ENCODE assay signal across 9 mouse cellular contexts in genomic region chr6:97005038-97005437, GRCm38 (mm10). TPM values are rescaled to one million over a fixed set of nuclear protein-coding genes. Genes with fewer than 3 reads are reported as not detected.
DNase-seq lines count a peak whose midpoint lies in the region; TF ChIP-seq lines count a peak whose summit lies in the region.
"Had no signal": no experiment of that assay in that cellular context is flagged by ENCODE, and none has a peak within 500 bp of the region (broad histone marks: within the 10 kb centered on the region; RNA-seq: fewer than 3 reads in every experiment).

No protein-coding gene starts in this region.

- DNase-seq in cerebellum, adult 8-10 months, result peak; percentile 9
- no peak for DNase-seq in cerebellum, adult 9-11 months
- DNase-seq in lung, adult 2 months, result no peak
- DNase-seq in lung, adult 18-20 months, result no peak
- peak; percentile 17 to 54 for DNase-seq in cerebellum, postnatal 25 days
- peak; percentile 59 for DNase-seq in layer of hippocampus, adult 11-12 months (ENCODE audit: low spot score)
- peak; percentile 30 for DNase-seq in mesoderm, embryonic 11.5 days (ENCODE audit: low read depth, low spot score)
- no peak for DNase-seq in spleen, adult 12 weeks (ENCODE audit: low spot score)

- TF ChIP-seq CTCF in lung, adult 2 months (IDR thresholded peaks at IDR 0.05; ENCODE audit: insufficient read depth, low read length), result peak; percentile 52

- no peaks in the 10 kb centered on the region for H3K4me1 ChIP-seq in lung, adult 2 months (ENCODE audit: control insufficient read depth, insufficient read depth, low read length)
- H3K4me1 ChIP-seq: neural tube, embryonic 12.5 days had no signal

- no peak for TF ChIP-seq POLR2A in lung, adult 2 months (IDR thresholded peaks at IDR 0.05; ENCODE audit: borderline replicate concordance, extremely low read depth, low read depth, low read length)

- WGBS in lung, adult 2 months, result 14% methylated on average over 11 of the region's 11 CpGs

- no peak overlapping the region for H3K4me3 ChIP-seq in lung, adult 2 months (replicated peaks; ENCODE audit: extremely low read depth, low read depth, low read length)
- H3K4me3 ChIP-seq: neural tube, embryonic 12.5 days had no signal

RNA-seq across cellular contexts. Expression of gene Fam19a4, which starts 55.2 kb away (rescaled TPM):
- 0.09 TPM in 1 of 2 replicates, not detected in the other for polyA plus RNA-seq in lung, adult 2 months (2012; rRNA removed)

Comparison
In these comparisons a context has a peak if more than half of its experiments do, and no peak if none do; other contexts are left out.
1. DNase-seq: peak in cerebellum, adult 8-10 months (single experiment), cerebellum, postnatal 25 days (2 of 2), layer of hippocampus, adult 11-12 months (single experiment) and mesoderm, embryonic 11.5 days (single experiment); none in cerebellum, adult 9-11 months (single experiment), lung, adult 2 months (single experiment), lung, adult 18-20 months (0 of 2) and spleen, adult 12 weeks (single experiment).